Mouse (Mus musculus): Measurements from ENCODE around the gene Ncapd2. TPM values are rescaled to one million over a fixed set of nuclear protein-coding genes. Genes with fewer than 3 reads are reported as not detected.

Gene Ncapd2
- polyA plus RNA-seq, 1 experiment from 2014 or later, result 39.1 TPM

GRCm38 (mm10) chr6:125236341-125236740 lies 44.8 kb upstream of the Ncapd2 start:
- TF ChIP-seq EP300 (IDR thresholded peaks at IDR 0.05; ENCODE audit: low read depth) (no peak), CTCF (IDR thresholded peaks at IDR 0.05; ENCODE audit: low read depth) (no peak)
- WGBS (ENCODE audit: insufficient replicate concordance), result 61% methylated on average over 6 of the region's 6 CpGs
- DNase-seq, result no peak
- Histone ChIP-seq H3K4me3 (ENCODE audit: low read depth, low read length) (no peak overlapping the region), H3K27me3 (ENCODE audit: insufficient read depth, low read length) (no peaks in the 10 kb centered on the region), H3K36me3 (replicated peaks; ENCODE audit: insufficient read depth, low read length) (no peaks in the 10 kb centered on the region), H3K4me2 (ENCODE audit: low read depth, low read length) (no peak overlapping the region), H3K4me1 (ENCODE audit: insufficient read depth) (peaks cover 24% of the 10 kb centered on the region), H3K9me3 (ENCODE audit: low read length) (no peaks in the 10 kb centered on the region), H3K27ac (ENCODE audit: low read depth) (no peak overlapping the region), H3K9ac (replicated peaks) (no peak overlapping the region)
- ATAC-seq, result no peak

GRCm38 (mm10) chr6:125234520-125234828 lies 43.0 kb upstream of the Ncapd2 start:
- Histone ChIP-seq H3K4me3 (ENCODE audit: low read depth, low read length) (no peak overlapping the region), H3K9ac (replicated peaks) (no peak overlapping the region), H3K36me3 (replicated peaks; ENCODE audit: insufficient read depth, low read length) (peaks cover 4% of the 10 kb centered on the region; the same call in 1 of the 2 replicates), H3K27me3 (ENCODE audit: insufficient read depth, low read length) (no peaks in the 10 kb centered on the region), H3K9me3 (ENCODE audit: low read length) (no peaks in the 10 kb centered on the region), H3K4me1 (ENCODE audit: insufficient read depth) (peaks cover 30% of the 10 kb centered on the region), H3K27ac (ENCODE audit: low read depth) (no peak overlapping the region), H3K4me2 (ENCODE audit: low read depth, low read length) (no peak overlapping the region)
- 66% methylated on average over 5 of the region's 5 CpGs for WGBS (ENCODE audit: insufficient replicate concordance)
- DNase-seq (no peak), ATAC-seq (no peak)
- TF ChIP-seq CTCF (IDR thresholded peaks at IDR 0.05; ENCODE audit: low read depth) (no peak), EP300 (IDR thresholded peaks at IDR 0.05; ENCODE audit: low read depth) (no peak)

- DNase-seq, result no peak
- H3K36me3 ChIP-seq (replicated peaks; ENCODE audit: insufficient read depth, low read length), result peaks cover 7% of the 10 kb centered on the region; the same call in 1 of the 2 replicates
- H3K4me2 ChIP-seq (ENCODE audit: low read depth, low read length), result no peak overlapping the region; the same call in 1 of the 2 replicates
- peaks cover 26% of the 10 kb centered on the region for H3K4me1 ChIP-seq (ENCODE audit: insufficient read depth)
- H3K27me3 ChIP-seq (ENCODE audit: insufficient read depth, low read length), result no peaks in the 10 kb centered on the region
- H3K9me3 ChIP-seq (ENCODE audit: low read length), result no peaks in the 10 kb centered on the region
- H3K9ac ChIP-seq (replicated peaks), result no peak overlapping the region
- 0 out of 2 replicates have a peak overlapping the region, but pooled peaks have one; percentile 16 for H3K27ac ChIP-seq (ENCODE audit: low read depth)
- ATAC-seq, result no peak
- 54% methylated on average over 7 of the region's 7 CpGs for WGBS (ENCODE audit: insufficient replicate concordance)
- TF ChIP-seq CTCF (IDR thresholded peaks at IDR 0.05; ENCODE audit: low read depth), result no peak
- no peak for TF ChIP-seq EP300 (IDR thresholded peaks at IDR 0.05; ENCODE audit: low read depth)
- H3K4me3 ChIP-seq (ENCODE audit: low read depth, low read length), result no peak overlapping the region
Measured at GRCm38 (mm10) chr6:125233816-125234519, 42.5 kb upstream of the Ncapd2 start.

- H3K27me3 ChIP-seq (ENCODE audit: insufficient read depth, low read length), result no peaks in the 10 kb centered on the region
- H3K9ac ChIP-seq (replicated peaks), result peak overlapping the region; percentile 89
- TF ChIP-seq CTCF (IDR thresholded peaks at IDR 0.05; ENCODE audit: low read depth) (no peak), EP300 (IDR thresholded peaks at IDR 0.05; ENCODE audit: low read depth) (no peak)
- 37% methylated on average over 6 of the region's 6 CpGs for WGBS (ENCODE audit: insufficient replicate concordance)
- peak overlapping the region; percentile 80; the same call in 1 of the 2 replicates for H3K4me3 ChIP-seq (ENCODE audit: low read depth, low read length)
- H3K27ac ChIP-seq (ENCODE audit: low read depth), result peak overlapping the region; percentile 98
- DNase-seq (no peak), ATAC-seq (no peak)
- peaks cover 22% of the 10 kb centered on the region for H3K4me1 ChIP-seq (ENCODE audit: insufficient read depth)
- peaks cover 12% of the 10 kb centered on the region; the same call in 1 of the 2 replicates for H3K36me3 ChIP-seq (replicated peaks; ENCODE audit: insufficient read depth, low read length)
- peak overlapping the region; percentile 88 for H3K4me2 ChIP-seq (ENCODE audit: low read depth, low read length)
- no peaks in the 10 kb centered on the region for H3K9me3 ChIP-seq (ENCODE audit: low read length)
Measured at GRCm38 (mm10) chr6:125232516-125232915, 41.0 kb upstream of the Ncapd2 start.

GRCm38 (mm10) chr6:125232045-125232437 lies 40.5 kb upstream of the Ncapd2 start:
- TF ChIP-seq CTCF (IDR thresholded peaks at IDR 0.05; ENCODE audit: low read depth), result no peak
- TF ChIP-seq EP300 (IDR thresholded peaks at IDR 0.05; ENCODE audit: low read depth), result no peak
- H3K4me2 ChIP-seq (ENCODE audit: low read depth, low read length), result peak overlapping the region; percentile 88
- DNase-seq (no peak), ATAC-seq (peak; percentile 47)
- H3K9me3 ChIP-seq (ENCODE audit: low read length), result no peaks in the 10 kb centered on the region
- no peaks in the 10 kb centered on the region for H3K27me3 ChIP-seq (ENCODE audit: insufficient read depth, low read length)
- peak overlapping the region; percentile 89 for H3K9ac ChIP-seq (replicated peaks)
- H3K4me3 ChIP-seq (ENCODE audit: low read depth, low read length), result peak overlapping the region; percentile 80
- H3K4me1 ChIP-seq (ENCODE audit: insufficient read depth), result peaks cover 22% of the 10 kb centered on the region
- H3K36me3 ChIP-seq (replicated peaks; ENCODE audit: insufficient read depth, low read length), result peaks cover 13% of the 10 kb centered on the region; the same call in 1 of the 2 replicates
- peak overlapping the region; percentile 98 for H3K27ac ChIP-seq (ENCODE audit: low read depth)
- whole genome bisulfite sequencing (ENCODE audit: insufficient replicate concordance), result 24% methylated on average over 4 of the region's 4 CpGs

GRCm38 (mm10) chr6:125231117-125232044 lies 39.9 kb upstream of the Ncapd2 start, which contains the start of gene Tapbpl:
Gene Tapbpl (minus strand): TSS chr6:125231860.
- 1% methylated on average over 16 of the region's 16 CpGs for WGBS (ENCODE audit: insufficient replicate concordance)
- H3K27ac ChIP-seq (ENCODE audit: low read depth), result peak within 1 kb of the TSS; percentile 98
- peaks cover 22% of the 10 kb centered on the region for H3K4me1 ChIP-seq (ENCODE audit: insufficient read depth)
- H3K4me2 ChIP-seq (ENCODE audit: low read depth, low read length), result peak within 1 kb of the TSS; percentile 88
- no peaks in the 10 kb centered on the region for H3K9me3 ChIP-seq (ENCODE audit: low read length)
- TF ChIP-seq CTCF (IDR thresholded peaks at IDR 0.05; ENCODE audit: low read depth) (no peak), EP300 (IDR thresholded peaks at IDR 0.05; ENCODE audit: low read depth) (no peak)
- DNase-seq, result peak; percentile 71
- peaks cover 19% of the 10 kb centered on the region; the same call in 1 of the 2 replicates for H3K36me3 ChIP-seq (replicated peaks; ENCODE audit: insufficient read depth, low read length)
- peak; percentile 87 for ATAC-seq
- peak within 1 kb of the TSS; percentile 89 for H3K9ac ChIP-seq (replicated peaks)
- H3K27me3 ChIP-seq (ENCODE audit: insufficient read depth, low read length), result no peaks in the 10 kb centered on the region
- H3K4me3 ChIP-seq (ENCODE audit: low read depth, low read length), result peak within 1 kb of the TSS; percentile 80

All from liver, postnatal 0 days (tissue).